Mouse (Mus musculus): Measurements from ENCODE around the gene Cops7b. TPM values are rescaled to one million over a fixed set of nuclear protein-coding genes. Genes with fewer than 3 reads are reported as not detected.

Cops7b gene
- 9.4 TPM for polyA plus RNA-seq (2017; shearing (Covaris generic))

DNA sequence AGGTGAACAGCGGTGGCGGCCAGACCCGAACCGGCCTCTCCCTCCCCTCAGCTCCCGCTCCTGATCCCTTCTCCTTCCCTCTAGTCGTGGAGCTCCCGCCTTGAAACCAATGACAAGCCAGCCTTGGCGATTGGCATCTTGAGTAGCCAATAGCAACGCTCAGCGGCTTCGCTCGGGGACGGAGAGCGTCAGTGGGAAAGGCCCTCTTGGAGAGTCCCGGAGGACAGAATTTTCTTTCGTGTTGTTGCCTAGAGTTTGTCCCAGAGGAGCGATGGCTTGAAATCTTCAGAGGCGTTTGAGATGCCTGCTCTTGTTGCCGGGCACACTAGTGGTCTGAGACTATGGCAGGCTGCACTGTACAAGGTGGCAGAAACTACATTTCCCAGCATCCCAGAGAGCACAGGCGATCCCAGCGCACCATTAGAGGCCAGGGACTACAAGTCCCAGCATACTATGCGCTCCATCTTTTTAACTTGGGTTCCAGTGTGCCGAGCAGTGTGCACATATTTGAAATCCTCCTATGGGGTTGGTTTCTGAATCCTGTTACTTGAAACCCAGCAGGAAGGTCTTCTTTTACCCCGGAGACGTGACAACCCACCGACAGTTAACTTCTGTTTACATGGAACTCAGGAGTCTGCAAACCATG lies at the start of gene Cops7b, which contains the start of gene Pde6d:
Cops7b (plus strand) TSS at position 454 of the 646 bp plus-strand sequence.
Pde6d (minus strand) TSS at position 179 of the 646 bp plus-strand sequence.

Other genes with a start within 250 kb of the Cops7b start
- gene Ncl, start 223.5 kb upstream of the Cops7b start, polyA plus RNA-seq (2017; shearing (Covaris generic)), result 588 TPM
- gene Nmur1, start 156.7 kb upstream of the Cops7b start, polyA plus RNA-seq (2017; shearing (Covaris generic)), result not detected
- gene Tex44, start 156.6 kb upstream of the Cops7b start, polyA plus RNA-seq (2017; shearing (Covaris generic)), result not detected
- 1,728 TPM for gene Ptma, start 56.2 kb upstream of the Cops7b start, polyA plus RNA-seq (2017; shearing (Covaris generic))
- gene Pde6d, start 275 bp upstream of the Cops7b start, polyA plus RNA-seq (2017; shearing (Covaris generic)), result 15.5 TPM
- gene Nppc, start 87.7 kb downstream of the Cops7b start, polyA plus RNA-seq (2017; shearing (Covaris generic)), result not detected
- gene Dis3l2, start 120.9 kb downstream of the Cops7b start, polyA plus RNA-seq (2017; shearing (Covaris generic)), result 35.0 TPM